14 mouse cellular contexts compared by ENCODE assay signal in the genomic region with DNA sequence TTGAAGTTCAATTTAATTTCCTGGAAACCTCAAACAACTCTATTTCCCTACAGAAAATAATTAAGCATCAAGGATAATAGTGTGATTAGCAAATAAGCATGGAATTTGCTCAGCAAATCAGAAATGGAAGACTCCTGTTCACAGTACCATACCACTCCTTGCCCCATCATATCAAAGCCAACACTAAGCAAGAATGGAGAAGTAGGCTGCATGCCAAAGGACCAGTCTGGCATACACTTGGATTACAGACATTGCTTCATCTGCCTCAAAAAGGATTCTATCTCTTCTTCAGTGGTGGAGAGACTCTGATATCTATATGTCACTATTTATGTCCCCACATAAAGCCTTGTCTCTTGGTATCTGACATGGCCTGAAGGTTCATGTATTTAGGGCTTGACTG. TPM values are rescaled to one million over a fixed set of nuclear protein-coding genes. Genes with fewer than 3 reads are reported as not detected.
"Had no signal": no experiment of that assay in that cellular context is flagged by ENCODE, and none has a peak within 500 bp of the region (broad histone marks: within the 10 kb centered on the region; RNA-seq: fewer than 3 reads in every experiment).

No protein-coding gene starts in this region.

- H3K4me1 ChIP-seq: limb, embryonic 10.5 days; liver, embryonic 15.5 days had no signal

- H3K4me2 ChIP-seq: liver, embryonic 11.5 days; liver, embryonic 15.5 days had no signal

- H3K4me3 ChIP-seq: left cerebral cortex, adult 2 months; limb, embryonic 10.5 days; liver, embryonic 15.5 days had no signal

- DNase-seq: kidney, postnatal 25 days; lung, adult 2 months; lung, postnatal 36 days; right cerebral cortex, adult 18-20 months; right cerebral cortex, postnatal 25 days; thymus, postnatal 14 days had no signal

- H3K9ac ChIP-seq: liver, embryonic 15.5 days had no signal

- ATAC-seq: lung, postnatal 0 days; midbrain, embryonic 16.5 days had no signal

- H3K27ac ChIP-seq: left cerebral cortex, adult 2 months; limb, embryonic 10.5 days; liver, embryonic 15.5 days; stomach, postnatal 0 days had no signal

- H3K27me3 ChIP-seq: liver, embryonic 15.5 days had no signal

- H3K36me3 ChIP-seq: limb, embryonic 10.5 days; liver, embryonic 15.5 days had no signal

- H3K9me3 ChIP-seq: limb, embryonic 10.5 days; liver, embryonic 15.5 days had no signal

RNA-seq across cellular contexts. Expression of a gene that starts 19.7 kb away (rescaled TPM):
- total RNA-seq: megakaryocyte progenitor cell, adult 5-6 weeks had no signal
